ENCODE assay signal across 39 mouse cellular contexts in the genomic region with DNA sequence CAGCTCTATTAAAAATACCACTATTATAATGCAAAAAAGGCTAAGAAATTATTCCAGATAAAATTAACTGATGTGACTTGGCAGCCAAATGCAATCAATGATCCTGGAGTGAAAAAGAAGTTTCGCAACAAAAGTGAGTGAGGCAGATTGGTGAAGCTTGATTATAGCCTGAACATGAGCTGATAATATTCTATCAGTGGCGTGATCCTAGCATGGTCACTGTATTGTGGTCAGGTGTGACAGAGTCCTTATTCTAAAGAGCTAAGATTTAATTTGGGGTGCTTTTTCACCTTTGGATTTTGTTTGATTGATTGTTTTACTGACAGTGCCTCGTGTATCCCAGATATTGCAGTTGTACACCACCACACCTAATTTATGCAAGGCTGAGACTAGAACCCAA. TPM values are rescaled to one million over a fixed set of nuclear protein-coding genes. Genes with fewer than 3 reads are reported as not detected.
"Had no signal": no experiment of that assay in that cellular context is flagged by ENCODE, and none has a peak within 500 bp of the region (broad histone marks: within the 10 kb centered on the region; RNA-seq: fewer than 3 reads in every experiment).

No protein-coding gene starts in this region.

- H3K9ac ChIP-seq: embryonic facial prominence, embryonic 12.5 days; embryonic facial prominence, embryonic 13.5 days; embryonic facial prominence, embryonic 15.5 days; forebrain, embryonic 12.5 days; forebrain, embryonic 13.5 days; forebrain, embryonic 15.5 days; forebrain, postnatal 0 days had no signal

- H3K4me3 ChIP-seq: embryonic facial prominence, embryonic 10.5 days; embryonic facial prominence, embryonic 12.5 days; embryonic facial prominence, embryonic 13.5 days; embryonic facial prominence, embryonic 15.5 days; erythroblast, embryonic 14.5 days; forebrain, embryonic 10.5 days; forebrain, embryonic 12.5 days; forebrain, embryonic 13.5 days; forebrain, embryonic 15.5 days; gastrocnemius, adult 2 months; heart, adult 2 months had no signal

- H3K4me1 ChIP-seq: embryonic facial prominence, embryonic 15.5 days; forebrain, embryonic 13.5 days; forebrain, embryonic 15.5 days had no signal

- H3K27me3 ChIP-seq: embryonic facial prominence, embryonic 12.5 days; embryonic facial prominence, embryonic 13.5 days; embryonic facial prominence, embryonic 15.5 days; forebrain, embryonic 12.5 days; forebrain, embryonic 13.5 days; forebrain, embryonic 15.5 days had no signal

- H3K36me3 ChIP-seq: embryonic facial prominence, embryonic 15.5 days; forebrain, embryonic 15.5 days had no signal

- DNase-seq: cerebellum, adult 8-10 months; cerebellum, adult 9-10 months; cerebellum, adult 9-11 months; cerebellum, postnatal 10 days; cerebellum, postnatal 14 days; cerebellum, postnatal 25 days; cerebellum, postnatal 36 days; embryo, embryonic 11 days; forebrain, postnatal 0 days; gastrocnemius, adult 2 months; gastrocnemius, postnatal 10 days; gastrocnemius, postnatal 14 days; gastrocnemius, postnatal 25 days; gastrocnemius, postnatal 36 days; heart, adult 18-20 months; heart, adult 2 months had no signal

- H3K27ac ChIP-seq: embryonic facial prominence, embryonic 10.5 days; embryonic facial prominence, embryonic 12.5 days; embryonic facial prominence, embryonic 13.5 days; embryonic facial prominence, embryonic 15.5 days; forebrain, embryonic 10.5 days; forebrain, embryonic 12.5 days; forebrain, embryonic 13.5 days; forebrain, embryonic 15.5 days; gastrocnemius, adult 2 months; heart, adult 2 months had no signal

RNA-seq across cellular contexts. Expression of gene Reck, which starts 15.9 kb away (rescaled TPM):
- polyA plus RNA-seq: erythroblast, embryonic 14.5 days had no signal

RNA-seq across cellular contexts. Expression of gene Olfr155, which starts 39.9 kb away (rescaled TPM):
- total RNA-seq: common myeloid progenitor, adult 5-6 weeks; forebrain, postnatal 0 days; gastrocnemius, adult 18-20 months; gastrocnemius, adult 2 months; gastrocnemius, adult 8-10 months; gastrocnemius, postnatal 10 days; gastrocnemius, postnatal 14 days; gastrocnemius, postnatal 25 days; gastrocnemius, postnatal 36 days; gastrocnemius, postnatal 4 days; granulocyte monocyte progenitor cell, adult 5-6 weeks; heart, adult 18-20 months; heart, adult 2 months; heart, adult 8-10 months had no signal
- polyA plus RNA-seq: cortical plate, adult 2 months; embryonic facial prominence, embryonic 10.5 days; embryonic facial prominence, embryonic 11.5 days; embryonic facial prominence, embryonic 13.5 days; embryonic facial prominence, embryonic 14.5 days; erythroblast, embryonic 14.5 days; forebrain, embryonic 10.5 days; forebrain, embryonic 11.5 days; forebrain, embryonic 12.5 days; forebrain, embryonic 13.5 days; forebrain, embryonic 14.5 days; forebrain, embryonic 15.5 days; forebrain, embryonic 16.5 days; forebrain, postnatal 0 days; frontal cortex, adult 2 months; gonadal fat pad, adult 2 months; heart, adult 2 months had no signal

RNA-seq across cellular contexts. Expression of gene Olfr157, which starts 51.2 kb away (rescaled TPM):
- total RNA-seq: common myeloid progenitor, adult 5-6 weeks; forebrain, postnatal 0 days; gastrocnemius, adult 18-20 months; gastrocnemius, adult 2 months; gastrocnemius, adult 8-10 months; gastrocnemius, postnatal 10 days; gastrocnemius, postnatal 14 days; gastrocnemius, postnatal 25 days; gastrocnemius, postnatal 36 days; gastrocnemius, postnatal 4 days; granulocyte monocyte progenitor cell, adult 5-6 weeks; heart, adult 18-20 months; heart, adult 2 months; heart, adult 8-10 months had no signal
- polyA plus RNA-seq: cortical plate, adult 2 months; embryonic facial prominence, embryonic 10.5 days; embryonic facial prominence, embryonic 11.5 days; embryonic facial prominence, embryonic 13.5 days; embryonic facial prominence, embryonic 14.5 days; erythroblast, embryonic 14.5 days; forebrain, embryonic 10.5 days; forebrain, embryonic 11.5 days; forebrain, embryonic 12.5 days; forebrain, embryonic 13.5 days; forebrain, embryonic 14.5 days; forebrain, embryonic 15.5 days; forebrain, embryonic 16.5 days; forebrain, postnatal 0 days; frontal cortex, adult 2 months; gonadal fat pad, adult 2 months; heart, adult 2 months had no signal
